Mouse (Mus musculus) lung, adult 18-20 months (tissue): ENCODE measurements around the gene Ash1l.

Experiments
- DNase-seq, 2 experiments: peaks; one replicate each; pipeline ENCODE4 v3.0.0; 2022; ENCODE audit warnings: mixed read lengths in 2 of 2

The Ash1l gene

DNA sequence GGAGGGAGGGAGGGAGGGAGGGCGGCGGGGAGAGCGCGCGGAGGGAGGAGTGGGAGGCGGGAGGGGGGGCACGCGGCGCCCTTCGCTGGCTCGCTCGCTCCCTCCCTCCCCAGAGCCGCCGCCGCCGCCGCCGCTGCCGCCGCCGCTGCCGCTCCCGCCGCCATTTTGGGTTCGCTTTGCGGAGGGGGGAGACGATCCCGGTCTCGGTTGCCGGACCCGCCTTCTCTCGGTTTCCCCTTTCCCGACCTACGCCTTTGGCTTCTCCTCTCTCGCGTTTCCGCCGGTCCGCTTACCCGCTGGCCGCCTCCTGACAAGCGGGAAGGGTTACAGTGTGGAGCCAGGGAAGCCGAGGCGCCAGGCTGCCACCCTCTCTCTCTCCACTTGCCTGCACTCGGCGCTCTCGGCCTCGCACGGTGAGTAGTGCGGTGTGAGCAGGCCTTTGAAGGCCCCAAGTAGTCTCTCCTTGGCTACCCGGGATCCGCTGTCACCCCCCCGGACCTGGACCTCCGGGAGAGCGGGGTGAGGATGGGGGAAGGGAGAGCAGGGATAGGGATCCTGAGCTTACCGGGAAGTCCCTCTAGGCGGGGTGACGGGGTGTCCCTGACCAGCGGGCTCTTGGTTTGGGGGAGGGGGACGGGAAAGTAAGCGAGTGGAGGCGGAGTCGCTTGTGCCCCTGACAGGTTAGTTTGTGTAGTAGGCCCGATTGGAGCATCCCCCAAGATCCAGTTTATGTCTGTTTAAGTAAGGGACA lies at the start of gene Ash1l, which contains the start of gene Dap3:
TSS of gene Ash1l (plus strand) at position 47 of the 751 bp plus-strand sequence.
TSS of gene Dap3 (minus strand) at position 606 of the 751 bp plus-strand sequence.
- DNase-seq: peak; percentile 74 to 81

DNA sequence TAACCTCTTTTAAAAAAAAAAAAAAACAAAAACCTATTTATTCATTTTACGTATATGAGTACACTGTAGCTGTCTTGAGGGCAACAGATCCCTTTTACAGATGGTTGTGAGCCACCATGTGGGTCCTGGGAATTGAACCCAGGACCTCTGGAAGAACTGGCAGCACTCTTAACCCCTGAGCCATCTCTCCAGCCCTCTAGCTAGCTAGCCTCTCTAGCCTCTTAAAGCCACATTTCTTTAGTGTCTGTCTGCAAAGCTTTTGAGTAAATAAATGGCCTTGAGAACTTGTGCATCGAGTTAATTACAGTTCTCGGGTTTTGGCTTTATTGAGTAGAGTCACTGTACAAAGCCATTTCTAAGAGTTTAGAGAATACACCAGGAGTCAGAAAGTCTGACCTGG lies 45.6 kb upstream of the Ash1l start:
- DNase-seq: no peak

DNA sequence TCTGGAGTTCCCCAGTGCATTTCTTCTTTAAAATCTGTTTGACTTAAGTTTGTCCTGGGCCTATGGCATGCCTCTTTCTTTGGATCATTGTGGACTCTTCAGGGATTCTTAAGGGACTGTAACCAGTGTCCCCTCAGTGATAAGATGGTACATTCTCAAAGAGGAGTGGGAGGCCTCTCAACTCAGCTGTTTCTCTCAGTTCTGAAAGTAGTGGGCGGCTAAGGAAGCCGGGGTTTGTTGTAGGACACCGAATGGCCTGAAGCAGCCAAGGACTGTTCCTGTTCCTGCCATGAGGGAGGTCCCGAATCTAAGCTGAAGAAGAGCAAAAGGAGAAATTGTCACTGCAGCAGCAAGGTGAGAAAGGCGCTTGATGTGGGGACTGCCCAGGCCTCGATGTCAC lies 45.2 kb upstream of the Ash1l start:
- no peak for DNase-seq

DNA sequence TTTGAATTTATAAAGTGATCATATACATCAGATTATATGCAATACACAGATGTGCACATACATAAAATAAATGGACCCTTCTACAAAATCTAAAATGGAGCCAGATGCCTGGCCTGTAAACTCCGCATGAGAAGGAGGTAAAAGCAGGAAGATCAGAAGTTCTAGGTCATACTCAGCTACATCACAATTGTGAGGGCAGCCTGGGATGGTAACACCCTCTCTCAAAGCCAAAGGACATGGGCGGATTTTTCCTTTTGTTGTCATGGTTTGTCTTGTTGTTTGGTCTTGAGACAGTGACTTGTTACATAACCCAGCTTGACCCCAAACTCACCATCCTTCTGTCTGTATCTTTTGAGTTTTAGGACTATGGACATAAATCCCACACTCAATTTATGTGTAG lies 44.7 kb upstream of the Ash1l start:
- no peak for DNase-seq

DNA sequence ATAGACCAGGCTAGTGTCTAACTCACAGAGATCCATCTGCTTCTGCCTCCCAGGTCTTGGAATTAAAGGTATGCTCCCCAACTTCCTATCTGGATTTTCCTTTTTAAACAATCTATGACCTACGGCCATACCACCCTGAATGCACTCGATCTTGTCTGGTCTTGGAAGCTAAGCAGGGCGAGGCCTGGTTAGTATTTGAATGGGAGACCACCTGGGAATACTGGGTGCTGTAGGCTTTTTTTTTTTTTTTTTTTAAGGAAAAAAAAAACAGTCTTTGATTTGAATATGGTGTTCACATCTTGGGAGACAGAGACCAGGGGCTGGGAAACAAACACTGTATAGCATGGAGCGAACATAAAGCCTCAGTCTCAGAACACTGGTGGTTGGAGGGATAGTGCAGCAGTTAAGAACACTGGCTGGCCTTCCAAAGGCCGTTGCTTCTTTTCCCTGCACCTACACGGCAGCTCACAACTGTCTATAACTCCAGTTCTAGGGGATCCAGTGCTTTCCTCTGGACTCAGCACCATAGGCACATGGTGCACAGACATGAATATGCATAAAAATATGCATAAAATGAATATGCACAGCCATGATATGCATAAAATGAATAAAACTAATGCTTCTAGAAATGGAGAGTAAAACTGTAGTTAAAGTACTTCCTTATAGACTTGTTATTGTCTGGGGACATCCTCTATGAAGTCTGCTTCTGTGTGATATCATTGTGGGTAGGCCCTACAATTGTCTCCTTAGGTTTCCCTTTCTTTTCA lies 43.8 kb upstream of the Ash1l start:
- DNase-seq: no peak

DNA sequence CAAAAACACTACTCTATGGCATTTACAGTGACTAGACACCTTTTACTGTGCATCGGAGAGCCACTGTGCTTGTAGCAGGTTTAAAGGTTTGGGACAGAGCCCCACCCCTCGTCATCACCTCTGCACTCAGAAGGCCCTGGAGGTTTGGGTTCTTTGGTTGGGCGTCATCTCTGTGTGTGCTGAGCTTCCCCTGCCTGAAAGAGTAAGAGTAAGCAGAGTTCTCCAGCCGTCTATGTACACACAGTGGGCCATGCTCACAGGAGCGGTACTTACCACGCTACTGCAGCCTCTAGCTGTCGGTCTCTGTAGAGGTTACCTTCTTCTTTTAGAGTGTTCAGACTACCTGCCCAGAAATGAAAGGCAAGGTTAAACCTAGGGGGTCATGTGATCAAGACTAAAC lies 37.8 kb upstream of the Ash1l start:
- DNase-seq: no peak

DNA sequence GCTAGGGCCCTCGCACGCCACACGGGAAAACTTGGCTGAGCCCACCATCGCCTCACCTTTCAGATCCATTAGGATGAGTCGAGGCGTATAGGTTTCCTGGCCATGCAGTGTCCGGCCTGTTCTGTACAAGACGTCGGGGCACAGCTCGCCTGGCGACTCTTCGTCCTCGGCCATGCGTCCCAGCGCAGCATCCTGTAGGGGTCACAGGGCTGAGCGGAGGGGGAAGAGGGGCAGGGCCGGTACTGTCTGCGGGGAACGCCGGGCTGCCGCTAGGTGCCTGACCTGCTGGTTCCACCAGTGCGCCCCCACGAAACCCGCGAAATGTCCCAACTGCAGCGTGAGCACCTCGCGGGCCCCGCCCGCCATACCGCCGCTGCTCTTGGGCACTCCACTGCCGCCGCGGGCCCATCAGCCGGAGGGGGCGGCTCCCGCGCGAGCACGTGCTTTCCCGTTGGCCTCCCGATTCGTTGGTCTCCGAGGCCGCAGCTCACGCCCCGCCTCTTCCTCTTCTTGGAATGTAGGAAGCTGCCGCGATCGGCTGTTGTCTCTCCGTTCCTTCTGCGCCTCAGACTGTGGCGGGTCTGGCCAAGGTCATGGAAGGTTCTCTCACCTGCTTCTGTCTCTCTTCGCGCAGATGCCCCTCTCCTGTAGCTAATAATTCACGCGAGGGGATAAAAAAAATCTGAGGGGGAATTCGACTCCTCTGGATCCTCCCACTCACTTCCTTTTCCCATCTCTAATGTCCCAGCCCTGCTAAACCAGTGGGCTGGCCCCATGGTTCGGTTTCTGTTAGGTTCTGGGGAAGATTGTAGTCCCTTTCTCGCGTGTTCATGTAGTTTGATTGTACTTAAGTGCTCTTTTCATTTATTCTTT lies 36.7 kb upstream of the Ash1l start, which contains the start of gene Msto1:
TSS of gene Msto1 (minus strand) at position 489 of the 873 bp plus-strand sequence.
- DNase-seq: peak; percentile 95 to 96

DNA sequence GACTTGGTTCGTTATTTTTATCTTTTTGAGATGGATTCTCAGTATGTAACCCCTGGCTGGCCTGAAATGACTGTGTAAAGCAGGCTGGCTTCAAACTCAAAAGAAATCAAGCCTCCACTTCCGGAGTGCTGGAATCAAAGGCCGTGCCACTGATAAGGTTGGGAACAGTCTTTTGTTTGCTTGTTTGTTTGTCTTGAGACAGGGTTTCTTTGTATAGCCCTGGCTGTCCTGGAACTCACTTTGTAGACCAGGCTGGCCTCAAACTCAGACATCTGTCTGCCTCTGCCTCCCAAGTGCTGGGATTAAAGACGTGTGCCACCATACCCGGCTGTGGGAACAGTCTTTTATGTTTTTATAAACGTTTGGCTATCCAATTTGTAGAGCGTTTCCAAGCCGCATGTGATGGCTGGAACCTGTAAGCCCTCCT lies 36.0 kb upstream of the Ash1l start:
- DNase-seq: no peak

DNA sequence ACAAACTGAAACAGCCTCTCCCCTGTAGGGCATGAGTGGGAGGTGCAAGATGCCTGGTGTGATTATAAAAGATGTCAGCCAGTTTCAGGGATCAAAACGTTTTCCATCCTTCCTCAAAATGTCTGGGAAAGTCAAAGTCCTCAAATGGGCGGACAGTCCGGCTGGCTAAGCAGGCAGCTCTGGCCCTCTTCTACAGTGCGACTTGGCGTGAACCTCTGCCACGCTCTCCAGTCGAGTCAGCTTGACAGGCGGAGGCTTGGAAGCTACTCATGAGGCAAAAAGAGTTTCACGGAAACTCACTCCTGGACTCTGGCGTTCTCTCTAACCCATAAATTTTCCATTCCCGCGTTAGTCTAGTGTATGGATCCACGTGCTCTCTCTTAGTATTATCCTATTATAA lies 31.4 kb upstream of the Ash1l start:
- DNase-seq: no peak

DNA sequence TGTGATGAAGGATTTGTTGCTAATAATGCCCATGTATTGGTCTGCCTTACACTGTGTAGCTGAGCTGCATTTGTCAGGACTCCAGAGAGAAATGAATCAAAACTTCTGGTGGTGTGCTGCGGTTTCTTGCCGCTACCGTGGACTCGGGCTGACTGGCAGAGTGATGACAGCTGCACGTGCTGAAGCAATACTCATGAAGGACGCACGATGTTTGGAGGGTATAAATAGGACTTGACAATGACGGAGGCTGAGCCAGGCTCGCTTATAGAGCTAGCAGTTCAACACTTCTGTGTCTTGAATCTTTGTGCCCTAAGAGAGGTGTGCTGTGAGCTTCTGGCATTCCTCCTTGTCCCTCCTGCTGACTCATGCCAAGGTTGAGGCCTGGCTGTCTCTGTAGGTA lies 29.0 kb upstream of the Ash1l start:
- no peak for DNase-seq

DNA sequence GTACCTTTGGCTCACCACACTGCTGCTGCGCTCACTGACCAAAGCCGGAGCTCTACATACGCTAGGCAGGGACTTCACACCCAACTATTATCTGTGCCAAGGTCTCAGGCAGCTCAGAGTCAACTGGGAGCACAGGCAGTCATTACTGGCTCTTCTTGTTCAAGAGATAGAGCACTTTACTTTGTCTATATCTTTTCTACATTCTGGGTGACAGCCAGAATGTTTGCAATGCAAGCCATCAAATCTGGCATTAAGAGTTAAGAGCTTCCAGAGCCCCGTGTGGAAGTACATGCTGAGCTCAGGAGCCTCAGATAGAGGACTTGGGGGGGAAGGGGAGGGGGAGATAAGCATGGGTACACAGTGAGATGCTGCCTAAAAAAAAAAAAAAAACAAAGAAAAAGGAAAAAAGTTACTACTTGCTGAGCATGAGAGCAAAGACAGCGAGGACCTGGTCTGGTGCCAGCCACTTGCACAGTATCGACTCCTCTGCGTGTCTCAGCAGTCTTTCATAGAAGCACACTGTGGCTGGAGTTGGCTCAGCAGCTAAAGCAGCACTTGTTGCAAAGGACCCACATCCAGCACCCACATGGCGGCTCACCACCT lies 26.3 kb upstream of the Ash1l start:
- no peak for DNase-seq

DNA sequence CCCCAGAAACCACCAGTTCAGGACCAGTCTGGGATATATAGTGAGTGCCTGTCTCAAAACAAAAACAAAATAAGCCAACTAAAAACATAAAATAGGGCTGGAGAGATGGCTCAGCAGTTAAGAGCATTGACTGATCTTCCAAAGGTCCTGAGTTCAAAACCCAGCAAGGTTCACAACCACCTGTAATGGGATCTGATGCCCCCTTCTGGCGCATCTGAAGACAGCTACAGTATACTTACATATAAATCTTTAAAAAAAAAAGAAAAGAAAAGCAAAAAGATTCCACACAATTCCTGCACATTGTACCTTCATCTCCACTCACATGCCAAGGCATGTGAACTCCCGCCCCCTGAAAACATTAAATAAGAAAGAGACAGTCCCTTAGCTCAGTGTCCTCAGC lies 24.8 kb upstream of the Ash1l start:
- no peak for DNase-seq

DNA sequence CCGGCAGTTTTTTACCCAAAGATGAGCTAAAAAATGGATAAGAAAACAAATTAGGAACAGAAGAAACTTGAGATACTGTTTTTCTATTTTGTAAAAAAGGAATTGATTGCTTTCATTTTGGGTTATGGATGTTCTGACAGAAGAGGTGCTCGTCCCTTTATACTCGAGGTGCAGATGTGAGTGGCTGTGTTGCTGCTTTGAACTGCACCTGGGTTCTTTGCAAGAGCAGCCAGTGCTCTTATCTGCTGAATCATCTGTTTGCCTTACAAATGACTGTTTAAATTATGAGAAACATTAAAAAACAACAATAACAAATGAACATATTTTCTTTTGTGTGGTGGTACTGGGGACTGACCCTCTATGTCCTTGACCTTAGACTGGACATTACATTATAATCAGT lies 20.9 kb upstream of the Ash1l start:
- DNase-seq: no peak

DNA sequence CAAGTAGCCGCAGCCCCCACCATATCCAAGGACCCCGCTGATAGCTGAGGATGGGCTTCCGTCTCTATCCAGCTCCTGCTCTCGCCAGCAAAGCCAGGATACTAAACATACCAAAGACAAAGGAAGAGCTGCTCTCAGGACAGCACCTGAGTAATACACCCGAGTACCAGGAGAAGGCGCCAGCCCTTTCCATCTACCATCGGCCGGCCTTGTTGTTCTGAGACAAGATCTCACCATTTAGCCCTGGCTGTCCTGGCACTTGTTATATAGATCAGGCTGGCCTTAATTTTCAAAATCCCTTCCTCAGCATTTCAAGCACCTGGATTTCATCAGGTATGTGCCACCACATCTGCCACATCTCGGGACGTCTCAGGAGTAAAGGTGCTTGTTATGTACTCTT lies 11.4 kb upstream of the Ash1l start:
- no peak for DNase-seq

DNA sequence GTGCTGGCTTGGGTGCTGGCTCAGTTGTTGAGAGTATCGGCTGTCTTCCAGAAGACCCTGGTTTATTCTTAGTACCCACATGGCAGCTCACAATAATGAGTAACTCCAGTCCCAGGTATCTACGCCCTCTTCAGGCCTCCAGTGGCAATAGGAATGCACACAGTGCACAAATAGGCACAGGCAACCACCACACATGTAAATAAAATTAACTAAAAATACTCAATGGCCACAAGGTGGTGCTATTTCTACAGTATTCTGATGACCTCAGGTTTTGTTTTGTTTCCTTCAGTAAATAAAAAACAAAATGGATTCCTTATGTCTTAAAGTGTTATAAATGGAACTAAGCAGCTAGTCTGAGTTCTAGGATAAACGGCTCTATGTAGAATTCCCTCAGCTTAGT lies 10.7 kb upstream of the Ash1l start:
- no peak for DNase-seq

DNA sequence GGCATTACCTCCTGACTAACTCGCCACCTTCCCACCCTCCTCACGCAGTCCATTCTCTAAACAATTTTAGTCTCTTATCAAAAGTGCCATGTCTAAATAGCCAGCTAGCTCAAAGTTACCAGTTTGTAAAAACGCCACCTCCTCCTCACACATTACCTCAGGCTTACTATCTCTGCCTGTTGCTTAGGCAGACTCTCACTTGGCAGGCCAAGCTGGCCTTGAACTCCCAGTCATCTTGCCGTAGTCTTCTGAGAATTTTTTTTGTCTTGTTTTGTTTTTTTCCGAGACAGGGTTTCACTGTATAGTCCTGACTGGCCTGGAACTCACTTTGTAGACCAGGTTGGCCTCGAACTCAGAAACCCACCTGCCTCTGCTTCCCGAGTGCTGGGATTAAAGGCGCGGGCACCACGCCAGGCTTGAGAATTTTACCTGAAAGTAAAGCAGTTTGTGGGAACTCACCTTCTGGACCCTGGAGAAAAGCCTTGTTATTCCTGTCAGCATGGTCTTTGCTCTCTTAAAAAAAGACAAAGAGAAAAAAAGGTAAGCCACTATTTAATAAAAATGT lies 8.0 kb upstream of the Ash1l start:
- no peak for DNase-seq

DNA sequence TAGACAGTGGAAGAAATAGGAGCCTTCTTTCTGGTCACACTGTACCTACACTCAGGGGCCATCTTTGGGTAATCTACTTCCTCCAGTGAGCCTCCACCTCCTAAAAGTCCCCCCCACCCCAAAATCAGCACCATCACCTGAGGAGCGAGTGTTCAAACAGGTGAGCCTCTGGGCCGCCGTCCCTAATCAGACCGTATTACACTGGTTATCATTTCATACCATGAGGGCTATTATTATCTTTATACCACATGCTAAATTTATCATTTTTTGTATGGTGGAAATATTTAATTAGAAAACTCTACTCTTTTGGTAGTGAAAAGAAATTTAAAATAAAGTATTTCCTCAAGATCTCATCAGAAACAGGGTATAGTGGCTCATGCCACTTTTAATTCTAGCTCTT lies 6.3 kb upstream of the Ash1l start:
- no peak for DNase-seq

DNA sequence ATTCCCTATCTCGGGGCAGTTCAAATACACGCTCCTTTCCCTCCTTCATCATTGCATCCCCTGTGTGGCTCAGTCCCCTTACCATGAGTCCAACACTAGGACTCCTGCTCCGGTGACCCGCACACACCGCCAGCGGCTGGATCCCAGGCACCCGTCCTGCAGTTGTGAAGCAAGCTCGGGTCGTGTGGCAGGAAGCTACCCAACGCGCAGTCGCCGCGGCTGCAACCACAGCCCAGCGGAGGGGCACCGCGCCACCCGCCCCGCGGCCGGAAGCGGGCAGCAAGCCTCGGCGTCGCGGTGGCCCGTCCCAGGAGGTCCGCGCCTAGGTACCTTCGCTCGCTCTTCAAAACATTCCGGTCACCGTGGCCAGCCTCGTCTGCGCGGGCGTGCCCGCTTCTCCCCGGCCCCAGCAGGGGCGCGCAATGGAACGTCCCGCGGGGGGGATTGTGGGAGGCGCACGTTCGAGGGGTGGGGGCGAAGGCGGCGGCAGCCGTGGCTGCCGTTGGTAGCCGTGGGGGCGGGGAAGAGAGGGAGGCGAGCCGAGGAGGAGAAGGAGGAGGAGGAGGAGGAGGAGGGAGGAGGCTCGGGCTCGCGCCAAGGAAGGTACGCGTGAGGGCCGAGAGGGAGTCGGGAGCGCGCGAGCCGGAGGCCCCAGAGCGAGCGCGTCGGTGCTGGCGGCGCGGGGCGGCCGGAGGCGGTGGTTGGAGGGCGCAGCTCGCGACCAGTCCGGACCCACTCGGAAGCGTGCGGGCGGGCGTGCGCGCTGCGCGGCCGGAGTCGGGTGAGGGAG lies 441 bp upstream of the Ash1l start:
- DNase-seq: peak; percentile 93 to 94

DNA sequence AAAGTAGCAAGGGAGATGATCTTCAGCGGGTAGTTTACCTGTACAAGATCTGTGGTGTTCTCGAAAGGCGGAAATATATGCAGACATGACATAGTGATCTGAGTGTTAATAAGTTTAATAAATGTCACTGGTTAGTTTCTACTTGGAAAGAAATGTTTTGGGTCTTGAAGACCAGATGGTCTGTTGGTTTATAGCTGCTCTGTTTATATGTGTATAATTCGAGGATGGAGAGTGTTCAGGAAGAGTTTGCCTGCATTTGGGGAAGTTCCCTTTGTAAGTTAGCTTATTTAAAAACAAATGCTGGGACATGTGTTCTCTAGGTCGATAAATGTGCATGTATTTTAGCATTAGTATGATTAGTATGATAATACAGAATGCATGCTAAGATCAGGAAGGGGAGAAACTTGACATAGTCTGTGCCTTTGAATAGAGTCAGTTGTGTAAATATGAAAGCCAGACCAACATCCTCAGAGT lies 942 bp downstream of the Ash1l start:
- no peak for DNase-seq

DNA sequence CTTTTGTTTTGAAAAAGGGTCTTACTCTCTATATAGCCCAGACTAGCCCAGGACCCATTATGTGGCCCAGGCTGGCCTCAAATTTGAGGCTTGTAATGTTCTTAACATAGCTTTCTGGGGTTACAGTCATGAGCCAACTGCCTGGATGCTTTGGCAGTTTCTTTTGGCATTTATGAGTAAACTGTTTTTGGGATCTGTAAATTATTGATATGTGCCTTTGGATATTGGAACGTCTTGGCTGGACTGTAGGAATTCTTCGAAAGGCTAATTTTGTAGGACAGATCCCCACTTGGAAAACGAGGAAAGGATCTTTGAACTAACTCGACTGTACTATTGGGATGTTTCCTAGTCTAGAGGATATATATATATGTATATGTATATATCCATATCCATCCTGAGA lies 2.8 kb downstream of the Ash1l start:
- DNase-seq: no peak

DNA sequence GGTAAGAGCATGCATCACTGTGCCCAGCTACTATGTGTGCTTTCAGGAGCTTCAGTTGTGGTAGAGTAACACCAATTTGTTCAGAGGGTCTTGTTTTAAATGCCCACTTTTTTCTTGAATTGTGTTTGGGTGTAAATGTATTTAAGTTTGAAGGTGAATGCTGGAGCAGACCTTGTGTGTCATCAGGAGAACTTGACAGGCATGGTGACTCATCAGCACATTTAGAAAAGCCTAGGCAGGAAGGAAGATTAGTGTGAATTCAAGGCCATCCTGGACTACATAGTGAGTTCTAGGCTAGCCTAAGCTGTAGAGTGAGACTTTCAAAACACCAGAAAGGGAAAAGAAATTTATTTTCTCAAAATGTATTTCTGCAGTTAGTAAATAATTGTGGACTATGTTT lies 3.3 kb downstream of the Ash1l start:
- no peak for DNase-seq
